Mouse (Mus musculus) liver, postnatal 0 days (tissue): ENCODE results near the gene Ndufs2.

Experiments
- CTCF ChIP-seq: sonication (generic); IDR thresholded peaks from 2 replicates; pipeline ENCODE4 v1.5.1; 2016; ENCODE audit warnings: antibody characterized with exemption, low read depth
- EP300 ChIP-seq: IDR thresholded peaks from 2 replicates; pipeline ENCODE4 v1.6.1; 2016; ENCODE audit warnings: antibody characterized with exemption, low read depth, mild to moderate bottlenecking

DNA sequence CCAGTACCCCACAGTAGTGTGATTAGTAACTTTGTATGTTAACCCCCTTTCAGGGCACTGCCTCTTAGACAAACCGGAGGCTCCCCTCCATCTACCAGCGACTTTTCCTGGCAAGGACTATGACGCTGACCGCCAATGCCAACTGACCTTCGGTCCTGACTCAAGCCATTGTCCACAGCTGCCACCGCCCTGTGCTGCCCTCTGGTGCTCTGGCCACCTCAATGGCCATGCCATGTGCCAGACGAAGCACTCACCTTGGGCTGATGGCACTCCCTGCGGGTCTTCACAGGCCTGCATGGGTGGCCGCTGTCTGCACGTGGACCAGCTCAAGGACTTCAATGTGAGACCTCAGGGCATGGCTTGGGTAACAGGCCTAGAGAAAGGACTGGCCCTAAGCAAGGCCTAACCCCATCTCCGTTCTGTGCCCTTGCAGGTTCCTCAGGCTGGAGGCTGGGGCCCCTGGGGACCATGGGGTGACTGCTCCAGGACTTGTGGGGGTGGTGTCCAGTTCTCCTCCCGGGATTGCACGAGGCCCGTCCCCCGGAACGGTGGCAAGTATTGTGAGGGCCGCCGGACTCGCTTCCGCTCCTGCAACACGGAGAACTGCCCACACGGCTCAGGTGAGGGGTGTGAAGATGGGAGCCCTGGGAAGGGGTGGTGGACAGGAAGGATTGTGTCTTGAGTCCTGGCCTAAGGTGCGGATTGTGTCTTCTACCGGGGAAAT, 5.1 kb upstream of the Ndufs2 start:
- TF ChIP-seq CTCF (peak; percentile 52), EP300 (no peak)
